Mouse (Mus musculus) yolk sac, embryonic 10.5 days (tissue): ENCODE measurements at regions not wholly inside any gene's neighbourhood (a gene's known extent, or its start where the extent isn't known, plus 50 kb on each side); places are given as distances from the start of the nearest gene placed in this dataset.

Source experiments
- DNase-seq: peaks from one replicate; pipeline ENCODE4 v3.0.0-alpha.2; 2017; ENCODE audit warnings: low spot score

DNA sequence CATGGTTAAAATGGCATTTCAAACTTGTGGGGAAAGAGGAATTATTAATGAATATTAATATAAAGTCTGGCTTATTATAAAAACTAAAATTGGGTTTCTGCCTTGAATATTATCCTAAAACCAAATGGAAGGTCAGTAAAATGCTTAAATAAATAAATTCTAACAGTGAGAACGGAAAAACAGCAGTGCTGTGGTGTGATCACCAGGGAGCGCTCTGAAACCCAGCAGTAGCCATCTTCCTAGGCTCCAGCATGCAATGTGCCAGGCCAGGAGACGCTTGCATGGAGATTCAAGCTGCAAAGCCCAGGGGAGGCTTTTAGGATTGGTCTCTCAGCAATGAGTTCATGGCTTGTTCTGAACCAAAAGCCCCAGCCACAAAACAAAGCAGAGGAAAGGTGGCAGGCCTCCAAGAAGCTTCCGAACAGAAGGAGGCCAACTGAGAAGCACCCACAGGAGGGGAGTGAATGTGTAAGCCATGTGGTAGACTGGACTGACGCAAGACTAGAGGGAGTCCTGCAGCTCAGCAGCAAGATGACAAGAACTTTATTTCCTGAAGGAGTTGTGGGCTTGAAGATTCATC lies 52.3 kb upstream of the Bace2 start:
- no peak for DNase-seq
